Mouse (Mus musculus) erythroblast, embryonic 14.5 days (primary cell): ENCODE data around the gene Ugt1a7c.

Source experiments
- GATA1 ChIP-seq: IDR thresholded peaks from 2 replicates; pipeline ENCODE4 v1.6.1; 2012; ENCODE audit warnings: low read length, inconsistent platforms, mixed read lengths
- TAL1 ChIP-seq: IDR thresholded peaks from 3 replicates; pipeline ENCODE4 v1.6.1; 2012; ENCODE audit warnings: low read length, inconsistent platforms, mixed read lengths

GRCm38 (mm10) chr1:88264237-88264868 lies 169.5 kb downstream of the Ugt1a7c start:
- TF ChIP-seq GATA1 (no peak), TAL1 (no peak)
